Mouse (Mus musculus) neural tube, embryonic 12.5 days (tissue): ENCODE results near the gene 2810004N23Rik. TPM values are rescaled to one million over a fixed set of nuclear protein-coding genes. Genes with fewer than 3 reads are reported as not detected.
"Not testable (repeated sequence)": the region's sequence is repeated elsewhere in the genome, so short reads cannot be mapped to it uniquely, and the experiment has no call there.

Experiments
- ATAC-seq: fragments of 200-750 bp; cut with Nextera tagmentation; 2 replicates; pipeline ENCODE4 v1.8.0; 2017; ENCODE audit warnings: low read depth, mild to moderate bottlenecking, moderate TSS enrichment, moderate library complexity; ENCODE audit not compliant: low FRiP score
- H3K27ac ChIP-seq: fragments of 300-500 bp; sonication (generic); 2 replicates; pipeline ENCODE4 v1.5.1; 2016
- H3K27me3 ChIP-seq: fragments of 300-500 bp; sonication (generic); replicated peaks from 2 replicates; pipeline ENCODE4 v1.6.1; 2016; ENCODE audit warnings: mild to moderate bottlenecking
- H3K36me3 ChIP-seq: fragments of 300-500 bp; sonication (generic); 2 replicates; pipeline ENCODE4 v1.6.1; 2016; ENCODE audit warnings: mild to moderate bottlenecking
- H3K4me1 ChIP-seq: fragments of 300-500 bp; sonication (generic); 2 replicates; pipeline ENCODE4 v1.6.1; 2016
- H3K4me2 ChIP-seq: fragments of 300-500 bp; sonication (generic); replicated peaks from 2 replicates; pipeline ENCODE4 v1.6.1; 2016; ENCODE audit warnings: mild to moderate bottlenecking
- H3K4me3 ChIP-seq: fragments of 300-500 bp; sonication (generic); 2 replicates; pipeline ENCODE4 v1.5.1; 2016
- H3K9ac ChIP-seq: fragments of 300-500 bp; sonication (generic); 2 replicates; pipeline ENCODE4 v1.6.1; 2016; ENCODE audit warnings: mild to moderate bottlenecking
- H3K9me3 ChIP-seq: fragments of 300-500 bp; sonication (generic); 2 replicates; pipeline ENCODE4 v1.6.1; 2016; ENCODE audit warnings: mild to moderate bottlenecking
- WGBS: fragments of 180-500 bp; shearing (Covaris S2); methylation state at CpG from one replicate; pipeline ENCODE4 v1.1.7; 2016; 5-methylcytosine and 5-hydroxymethylcytosine counted together
- polyA plus RNA-seq: library from polyadenylated mRNA; unstranded; fragments of >200 nt; fragmentation: Nextera tagmentation; extraction: Ambion mirVana; gene quantifications from 2 replicates; pipeline ENCODE4 v1.2.1, GENCODE M21; 2016

The 2810004N23Rik gene
- polyA plus RNA-seq, 1 experiment from 2014 or later = 40.2 TPM

DNA sequence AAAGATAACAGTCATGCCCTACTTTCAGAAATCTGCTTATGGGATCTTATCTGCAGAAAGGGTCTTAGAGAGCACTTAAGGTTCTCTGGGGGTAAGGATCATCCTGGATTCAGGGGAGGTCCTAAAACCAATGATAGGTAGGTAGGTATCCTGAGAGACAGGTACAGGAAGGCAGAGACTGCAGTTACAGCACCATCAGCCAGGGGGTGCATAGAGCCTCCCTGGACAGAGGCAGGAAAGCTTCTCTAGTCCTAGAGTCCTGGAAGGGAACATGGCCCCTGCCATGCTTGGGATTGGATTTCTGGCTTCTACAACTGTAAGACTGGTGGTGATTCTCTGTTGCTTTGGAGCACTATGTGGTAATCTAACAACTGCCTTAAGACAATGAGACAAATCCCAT is 3.5 kb downstream of the 2810004N23Rik start:
- no peak overlapping the region for H3K9ac ChIP-seq
- H3K4me3 ChIP-seq = no peak overlapping the region
- no peak for ATAC-seq
- peaks cover 63% of the 10 kb centered on the region for H3K36me3 ChIP-seq
- H3K27me3 ChIP-seq = no peaks in the 10 kb centered on the region
- no peak overlapping the region for H3K4me2 ChIP-seq
- H3K9me3 ChIP-seq = peaks cover 4% of the 10 kb centered on the region; the same call in 1 of the 2 replicates
- H3K27ac ChIP-seq = no peak overlapping the region
- peaks cover 9% of the 10 kb centered on the region for H3K4me1 ChIP-seq

DNA sequence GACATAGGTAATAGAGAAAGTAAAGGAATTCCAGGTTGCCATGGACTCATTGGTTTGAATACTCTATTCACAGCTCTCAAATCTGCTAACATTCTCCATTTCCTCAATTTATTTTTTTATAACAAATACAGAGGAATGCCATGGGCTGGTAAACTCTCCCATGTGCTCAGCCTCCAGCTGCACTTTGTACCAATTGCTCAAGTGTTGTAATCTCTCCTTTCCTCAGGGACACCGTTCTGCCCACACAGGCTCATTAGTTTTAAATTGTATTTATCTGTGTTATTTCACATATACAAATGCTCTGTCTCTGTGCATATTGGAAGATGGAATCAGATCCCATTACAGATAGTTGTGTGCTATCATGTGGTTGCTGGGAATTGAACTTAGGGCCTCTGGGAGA is 9.4 kb downstream of the 2810004N23Rik start:
- H3K4me1 ChIP-seq = no peaks in the 10 kb centered on the region
- 98% methylated on average over 1 of the region's 1 CpGs for WGBS
- no peaks in the 10 kb centered on the region for H3K27me3 ChIP-seq
- H3K27ac ChIP-seq = no peak overlapping the region
- H3K4me2 ChIP-seq = no peak overlapping the region
- ATAC-seq = no peak
- H3K9me3 ChIP-seq = peaks cover 4% of the 10 kb centered on the region; the same call in 1 of the 2 replicates
- peaks cover 61% of the 10 kb centered on the region for H3K36me3 ChIP-seq
- no peak overlapping the region for H3K9ac ChIP-seq
- H3K4me3 ChIP-seq = no peak overlapping the region

DNA sequence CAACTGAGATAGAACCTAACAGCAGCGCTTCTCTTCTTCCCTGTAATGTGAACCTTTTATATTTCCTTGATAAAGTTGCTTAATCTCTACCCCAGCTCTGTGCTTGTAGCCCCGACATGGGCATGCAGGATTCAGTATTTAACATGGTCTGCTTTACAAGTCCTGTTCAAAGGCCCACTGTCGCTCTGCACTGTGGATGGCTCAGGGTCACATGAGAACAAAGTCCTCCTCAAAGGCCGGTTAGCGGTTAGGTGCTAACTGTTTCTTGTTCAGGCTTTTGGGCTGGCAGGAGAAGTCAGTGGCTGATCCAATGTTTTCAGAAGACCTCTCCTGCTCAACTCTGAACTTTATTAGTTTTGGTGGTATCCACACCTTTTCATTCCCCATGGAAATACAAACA is 17.3 kb downstream of the 2810004N23Rik start:
- Histone ChIP-seq H3K27ac (no peak overlapping the region), H3K27me3 (no peaks in the 10 kb centered on the region), H3K36me3 (peaks cover 22% of the 10 kb centered on the region), H3K4me2 (no peak overlapping the region), H3K9ac (no peak overlapping the region), H3K9me3 (no peaks in the 10 kb centered on the region), H3K4me1 (no peaks in the 10 kb centered on the region), H3K4me3 (no peak overlapping the region)
- no peak for ATAC-seq
- 89% methylated on average over 5 of the region's 5 CpGs for WGBS

- 68% methylated on average over 3 of the region's 3 CpGs for WGBS
- no peak overlapping the region for H3K27ac ChIP-seq
- no peak overlapping the region for H3K4me3 ChIP-seq
- H3K4me1 ChIP-seq = no peaks in the 10 kb centered on the region
- H3K4me2 ChIP-seq = no peak overlapping the region
- peaks cover 26% of the 10 kb centered on the region for H3K36me3 ChIP-seq
- no peak for ATAC-seq
- H3K9ac ChIP-seq = no peak overlapping the region
- H3K9me3 ChIP-seq = no peaks in the 10 kb centered on the region
- H3K27me3 ChIP-seq = no peaks in the 10 kb centered on the region
Measured at GRCm38 (mm10) chr8:124845131-124845530, 17.8 kb downstream of the 2810004N23Rik start.

DNA sequence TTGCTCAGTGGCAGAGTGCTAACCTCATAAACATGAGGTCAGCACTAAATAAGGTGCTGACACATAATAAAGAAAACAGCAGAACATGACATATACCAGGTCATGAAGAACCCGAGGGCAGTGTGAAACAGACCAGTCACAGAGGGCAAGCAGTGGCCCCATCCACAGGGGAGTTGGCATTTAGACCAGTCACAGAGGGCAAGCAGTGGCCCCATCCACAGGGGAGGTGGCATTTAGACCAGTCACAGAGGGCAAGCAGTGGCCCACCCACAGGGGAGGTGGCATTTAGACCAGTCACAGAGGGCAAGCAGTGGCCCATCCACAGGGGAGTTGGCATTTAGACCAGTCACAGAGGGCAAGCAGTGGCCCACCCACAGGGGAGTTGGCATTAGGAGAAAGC is 20.0 kb downstream of the 2810004N23Rik start:
- ATAC-seq, H3K27me3 ChIP-seq, H3K9me3 ChIP-seq, H3K9ac ChIP-seq, H3K4me2 ChIP-seq, H3K27ac ChIP-seq, H3K4me3 ChIP-seq, H3K4me1 ChIP-seq: not testable (repeated sequence)
- WGBS = 94% methylated on average over 1 of the region's 1 CpGs
- peaks cover 48% of the 10 kb centered on the region for H3K36me3 ChIP-seq

- H3K4me1 ChIP-seq = no peaks in the 10 kb centered on the region
- H3K27ac ChIP-seq = no peak overlapping the region
- H3K9me3 ChIP-seq = no peaks in the 10 kb centered on the region
- ATAC-seq = no peak
- WGBS = 92% methylated on average over 10 of the region's 10 CpGs
- peaks cover 49% of the 10 kb centered on the region for H3K36me3 ChIP-seq
- no peak overlapping the region for H3K4me3 ChIP-seq
- H3K9ac ChIP-seq = no peak overlapping the region
- no peak overlapping the region for H3K4me2 ChIP-seq
- H3K27me3 ChIP-seq = no peaks in the 10 kb centered on the region
Measured at GRCm38 (mm10) chr8:124841775-124842174, 21.1 kb downstream of the 2810004N23Rik start.

GRCm38 (mm10) chr8:124840900-124841299 is 22.0 kb downstream of the 2810004N23Rik start:
- Histone ChIP-seq H3K4me2 (no peak overlapping the region), H3K9ac (no peak overlapping the region), H3K9me3 (no peaks in the 10 kb centered on the region), H3K27ac (no peak overlapping the region), H3K27me3 (no peaks in the 10 kb centered on the region), H3K36me3 (peaks cover 49% of the 10 kb centered on the region), H3K4me3 (no peak overlapping the region), H3K4me1 (no peaks in the 10 kb centered on the region)
- no peak for ATAC-seq
- WGBS = 96% methylated on average over 7 of the region's 7 CpGs

DNA sequence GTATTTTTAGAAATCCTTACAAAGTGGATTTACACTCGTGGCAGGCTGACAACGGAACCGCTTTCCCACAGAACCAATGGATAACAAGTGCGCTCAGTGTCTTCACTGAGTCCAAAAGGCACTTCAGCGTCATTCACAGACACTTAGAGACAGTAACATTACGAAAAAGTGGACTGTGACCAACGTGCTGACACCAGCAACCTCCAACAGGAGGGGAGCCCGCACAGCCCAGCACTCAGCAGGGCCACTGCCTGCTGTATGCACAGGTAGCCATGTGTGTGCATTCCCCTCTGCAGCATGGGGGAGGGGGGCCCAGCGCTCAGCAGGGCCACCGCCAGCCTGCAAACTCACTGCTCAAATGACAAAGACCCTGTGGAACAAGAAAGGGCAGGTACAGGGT is 23.5 kb downstream of the 2810004N23Rik start:
- Histone ChIP-seq H3K9ac (no peak overlapping the region), H3K4me1 (no peaks in the 10 kb centered on the region), H3K36me3 (peaks cover 44% of the 10 kb centered on the region), H3K4me2 (no peak overlapping the region), H3K9me3 (no peaks in the 10 kb centered on the region), H3K4me3 (no peak overlapping the region), H3K27me3 (no peaks in the 10 kb centered on the region), H3K27ac (no peak overlapping the region)
- no peak for ATAC-seq
- WGBS = 92% methylated on average over 10 of the region's 10 CpGs

- no peak overlapping the region for H3K4me3 ChIP-seq
- no peak overlapping the region for H3K9ac ChIP-seq
- no peak overlapping the region for H3K4me2 ChIP-seq
Measured at GRCm38 (mm10) chr8:124837956-124838355, 25.0 kb downstream of the 2810004N23Rik start.

GRCm38 (mm10) chr8:124836907-124837306 is 26.0 kb downstream of the 2810004N23Rik start:
- H3K4me2 ChIP-seq = no peak overlapping the region
- WGBS = 91% methylated on average over 2 of the region's 2 CpGs
- H3K4me3 ChIP-seq = no peak overlapping the region

More at GRCm38 (mm10) chr8:124837956-124838355, 25.0 kb downstream of the 2810004N23Rik start:
- no peaks in the 10 kb centered on the region for H3K27me3 ChIP-seq
- H3K36me3 ChIP-seq = peaks cover 41% of the 10 kb centered on the region
- no peak overlapping the region for H3K27ac ChIP-seq
- no peaks in the 10 kb centered on the region for H3K4me1 ChIP-seq
- no peak for ATAC-seq
- 86% methylated on average over 2 of the region's 2 CpGs for WGBS
- no peaks in the 10 kb centered on the region for H3K9me3 ChIP-seq

GRCm38 (mm10) chr8:124836273-124836672 is 26.6 kb downstream of the 2810004N23Rik start:
- 82% methylated on average over 7 of the region's 7 CpGs for WGBS
- no peaks in the 10 kb centered on the region for H3K27me3 ChIP-seq
- H3K27ac ChIP-seq = no peak overlapping the region
- ATAC-seq = no peak
- H3K4me3 ChIP-seq = no peak overlapping the region
- no peak overlapping the region for H3K9ac ChIP-seq
- no peaks in the 10 kb centered on the region for H3K4me1 ChIP-seq
- no peak overlapping the region for H3K4me2 ChIP-seq
- peaks cover 37% of the 10 kb centered on the region for H3K36me3 ChIP-seq
- no peaks in the 10 kb centered on the region for H3K9me3 ChIP-seq

More at GRCm38 (mm10) chr8:124836907-124837306, 26.0 kb downstream of the 2810004N23Rik start:
- Histone ChIP-seq H3K9me3 (no peaks in the 10 kb centered on the region), H3K27me3 (no peaks in the 10 kb centered on the region), H3K27ac (no peak overlapping the region), H3K36me3 (peaks cover 40% of the 10 kb centered on the region), H3K9ac (no peak overlapping the region), H3K4me1 (no peaks in the 10 kb centered on the region)
- ATAC-seq = no peak

- Histone ChIP-seq H3K27me3 (no peaks in the 10 kb centered on the region), H3K4me1 (no peaks in the 10 kb centered on the region), H3K27ac (no peak overlapping the region), H3K9me3 (no peaks in the 10 kb centered on the region), H3K9ac (no peak overlapping the region), H3K36me3 (peaks cover 33% of the 10 kb centered on the region), H3K4me2 (no peak overlapping the region), H3K4me3 (no peak overlapping the region)
- ATAC-seq = no peak
Measured at GRCm38 (mm10) chr8:124835848-124836247, 27.1 kb downstream of the 2810004N23Rik start.

DNA sequence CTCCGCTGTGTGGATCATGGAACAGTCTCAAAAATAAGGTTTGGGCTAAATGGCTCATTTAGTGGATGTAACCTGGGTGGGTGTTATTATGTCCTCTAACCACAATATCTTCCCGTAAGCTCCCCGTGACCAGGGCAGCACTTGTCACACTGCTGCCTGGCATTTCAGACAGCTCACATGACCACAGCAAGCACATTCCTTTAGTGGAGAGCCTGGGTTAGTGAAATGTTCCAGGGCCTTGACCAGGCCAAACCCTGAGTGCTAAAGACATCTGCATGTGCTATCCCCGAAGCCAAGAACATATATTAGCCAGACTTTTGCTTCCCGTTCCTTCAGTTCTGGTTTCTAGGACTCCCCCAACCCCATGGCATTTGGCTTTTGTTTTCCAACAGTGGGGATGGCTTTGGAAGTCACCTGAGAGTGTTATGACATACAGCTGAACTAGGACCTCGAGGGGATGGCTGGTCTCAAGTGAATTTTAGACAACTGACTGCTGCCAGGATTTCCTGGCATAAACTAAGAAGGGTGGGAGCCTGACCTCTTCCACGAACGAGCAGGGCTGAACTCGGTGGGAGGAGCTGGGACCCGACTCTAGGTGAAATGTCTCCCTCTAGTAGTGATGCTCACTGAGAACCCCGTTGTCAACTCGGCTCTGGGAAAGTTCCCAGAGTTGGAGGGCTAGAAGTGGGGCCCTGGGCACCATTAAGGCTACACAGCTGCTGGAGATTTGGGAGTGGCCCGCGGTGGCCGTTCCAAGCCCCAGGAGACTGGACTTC is 29.3 kb downstream of the 2810004N23Rik start:
- 44% methylated on average over 15 of the region's 15 CpGs for WGBS
- no peak overlapping the region for H3K9ac ChIP-seq
- 0 out of 2 replicates have a peak, but pooled peaks cover 2% of the 10 kb centered on the region for H3K27me3 ChIP-seq
- no peak overlapping the region for H3K4me2 ChIP-seq
- no peaks in the 10 kb centered on the region for H3K9me3 ChIP-seq
- H3K27ac ChIP-seq = no peak overlapping the region
- no peaks in the 10 kb centered on the region for H3K4me1 ChIP-seq
- ATAC-seq = no peak
- peaks cover 19% of the 10 kb centered on the region for H3K36me3 ChIP-seq
- no peak overlapping the region for H3K4me3 ChIP-seq
